Mouse (Mus musculus) liver, embryonic 14.5 days (tissue): ENCODE results near the gene Gm17728.

Experiments
- CTCF ChIP-seq: IDR thresholded peaks from 2 replicates; pipeline ENCODE4 v1.5.1; 2016; ENCODE audit warnings: antibody characterized with exemption, low read depth, control low read depth
- EP300 ChIP-seq: IDR thresholded peaks from 2 replicates; pipeline ENCODE4 v1.6.1; 2016; ENCODE audit warnings: antibody characterized with exemption, low read depth

- TF ChIP-seq CTCF (no peak), EP300 (no peak)
Measured at GRCm38 (mm10) chr17:9456406-9456805, 34.5 kb downstream of the Gm17728 start.
